Mouse (Mus musculus): ENCODE results near the gene Cdk15.

The Cdk15 gene

DNA sequence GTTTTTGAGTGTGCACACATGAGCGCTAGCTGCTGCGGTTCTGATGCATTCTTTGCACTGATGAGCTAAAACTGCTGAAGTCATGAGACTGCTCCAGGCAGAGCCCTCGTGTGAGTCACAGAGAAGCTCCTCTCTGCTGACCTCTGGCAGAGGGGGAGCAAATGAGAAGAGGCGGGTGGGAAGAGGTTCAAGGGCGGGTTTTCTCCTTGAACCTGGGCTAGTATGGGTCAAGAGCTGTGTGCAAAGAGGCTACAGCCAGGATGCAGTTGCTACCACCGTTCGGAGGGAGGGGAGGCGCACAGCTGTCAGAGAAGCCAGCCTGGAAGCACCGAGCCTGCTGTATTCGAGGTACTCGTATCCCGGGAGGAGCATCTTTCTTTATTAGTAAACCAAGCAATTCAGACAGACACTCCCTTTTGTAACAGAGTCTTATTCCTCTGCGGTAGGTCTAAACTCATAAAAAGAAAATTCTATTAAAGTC, at the start of gene Cdk15:
Gene Cdk15 (plus strand): TSS at position 156 of the 481 bp plus-strand sequence.
- no peak for DNase-seq

GRCm38 (mm10) chr1:59208331-59208730, 48.4 kb upstream of the Cdk15 start:
- no peak for DNase-seq

- DNase-seq: peak; percentile 39
Observed at GRCm38 (mm10) chr1:59211651-59212050, 45.1 kb upstream of the Cdk15 start.

GRCm38 (mm10) chr1:59212076-59212779, 44.5 kb upstream of the Cdk15 start:
- peak; percentile 32 for DNase-seq

DNA sequence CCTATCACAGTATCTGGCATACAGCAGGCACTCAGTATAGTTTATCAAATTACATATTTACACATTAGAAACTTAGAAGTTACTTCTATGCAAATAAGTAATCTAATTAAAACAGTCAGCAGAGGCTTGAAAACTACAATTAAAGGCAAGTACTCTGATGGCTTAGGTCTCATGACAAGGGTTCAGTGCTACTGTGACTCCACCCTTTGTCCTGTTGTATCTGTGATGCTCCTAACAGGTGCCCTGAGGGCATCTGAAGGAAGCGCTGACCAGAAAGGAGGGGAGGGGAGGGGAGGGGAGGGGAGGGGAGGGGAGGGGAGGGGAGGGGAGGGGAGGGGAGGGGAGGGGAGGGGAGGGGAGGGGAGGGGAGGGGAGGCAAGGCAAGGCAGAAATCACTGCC, 43.8 kb upstream of the Cdk15 start:
- no peak for DNase-seq

GRCm38 (mm10) chr1:59215446-59215845, 41.3 kb upstream of the Cdk15 start:
- DNase-seq: no peak

DNA sequence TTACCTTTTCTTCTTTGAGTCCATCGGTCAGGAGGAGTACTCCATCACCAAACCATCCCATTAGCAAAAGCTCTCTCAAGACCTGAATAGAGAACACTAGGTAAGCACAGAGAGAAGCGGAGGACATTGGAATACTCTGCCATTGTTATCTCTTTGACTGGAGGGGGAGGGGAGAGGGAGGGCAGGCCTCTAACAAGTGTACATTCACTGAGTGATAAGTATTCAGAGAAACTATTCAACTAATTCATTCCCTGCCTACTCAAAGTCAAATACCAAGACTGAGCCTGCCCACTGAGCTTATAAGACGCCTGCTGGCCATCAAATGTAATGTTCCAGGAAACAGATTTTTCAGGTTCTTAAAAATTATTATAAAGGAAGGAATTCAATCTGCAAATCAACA, 36.3 kb upstream of the Cdk15 start:
- no peak for DNase-seq

DNA sequence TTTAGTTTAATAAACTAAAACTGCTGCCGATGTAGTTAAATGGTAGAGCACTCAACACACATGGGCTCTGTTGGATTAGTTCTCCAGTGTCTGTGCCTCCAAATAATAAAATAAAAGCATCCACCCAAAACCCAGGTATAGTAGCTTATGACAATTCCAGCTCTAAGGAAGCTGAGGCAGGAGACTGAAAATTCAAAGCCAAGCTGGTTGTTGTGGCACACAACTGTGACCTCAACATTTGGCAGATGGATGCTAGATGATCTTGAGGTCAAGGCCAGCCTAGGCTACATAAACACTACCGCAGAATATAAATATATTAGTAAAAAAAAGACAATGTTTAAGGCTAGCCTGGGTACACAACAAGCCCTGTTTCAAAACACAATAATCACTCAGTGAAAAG, 35.1 kb upstream of the Cdk15 start:
- DNase-seq: no peak

- DNase-seq: no peak
Observed at GRCm38 (mm10) chr1:59222101-59222825, 34.4 kb upstream of the Cdk15 start.

DNA sequence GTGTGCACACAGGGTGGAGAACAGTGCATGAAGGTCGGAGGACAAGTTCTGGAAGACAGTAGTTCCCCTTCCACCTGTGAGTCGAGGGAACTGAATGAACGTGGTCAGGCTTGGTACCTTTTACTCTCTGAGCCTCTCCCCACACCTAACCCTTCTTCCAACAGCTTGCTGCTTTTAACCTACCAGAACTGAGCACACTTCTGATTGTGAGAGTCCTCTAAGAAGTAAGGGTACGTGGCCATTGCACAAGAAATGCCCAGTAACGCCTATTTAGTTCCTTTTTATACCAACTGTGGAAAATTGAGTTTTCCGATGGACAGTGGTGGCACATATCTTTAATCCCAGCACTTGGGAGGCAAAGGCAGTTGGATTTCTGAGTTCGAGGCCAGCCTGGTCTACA, 28.2 kb upstream of the Cdk15 start:
- DNase-seq: no peak

GRCm38 (mm10) chr1:59229187-59229586, 27.5 kb upstream of the Cdk15 start:
- no peak for DNase-seq

- DNase-seq: peak; percentile 99
Observed at GRCm38 (mm10) chr1:59236856-59237441, 19.8 kb upstream of the Cdk15 start, which contains the start of gene Als2. TSS of gene Als2 (minus strand) at chr1:59237231.

GRCm38 (mm10) chr1:59237614-59238211, 19.0 kb upstream of the Cdk15 start:
- DNase-seq: peak; percentile 86

DNA sequence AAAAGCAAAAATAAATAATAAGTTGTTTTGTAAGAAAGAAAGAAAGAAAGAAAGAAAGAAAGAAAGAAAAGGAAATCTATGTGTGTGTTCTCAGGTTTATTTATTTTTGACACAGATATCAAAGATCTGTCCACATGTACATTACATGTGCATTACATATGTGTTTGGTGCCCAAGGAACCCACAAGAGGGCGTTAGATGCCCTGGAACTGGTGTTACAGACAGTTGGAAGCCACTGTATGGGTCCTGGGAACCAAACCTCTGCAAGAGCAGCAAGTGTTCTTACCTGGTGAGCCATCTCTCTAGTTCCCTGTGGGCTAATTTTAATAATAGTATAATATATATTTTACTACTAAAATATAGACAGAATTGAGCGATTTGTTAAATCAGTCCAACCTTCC, 12.9 kb upstream of the Cdk15 start:
- no peak for DNase-seq

GRCm38 (mm10) chr1:59247602-59248001, 9.1 kb upstream of the Cdk15 start:
- peak; percentile 52 for DNase-seq

- DNase-seq: peak; percentile 23
Observed at GRCm38 (mm10) chr1:59252762-59253161, 3.9 kb upstream of the Cdk15 start.

DNA sequence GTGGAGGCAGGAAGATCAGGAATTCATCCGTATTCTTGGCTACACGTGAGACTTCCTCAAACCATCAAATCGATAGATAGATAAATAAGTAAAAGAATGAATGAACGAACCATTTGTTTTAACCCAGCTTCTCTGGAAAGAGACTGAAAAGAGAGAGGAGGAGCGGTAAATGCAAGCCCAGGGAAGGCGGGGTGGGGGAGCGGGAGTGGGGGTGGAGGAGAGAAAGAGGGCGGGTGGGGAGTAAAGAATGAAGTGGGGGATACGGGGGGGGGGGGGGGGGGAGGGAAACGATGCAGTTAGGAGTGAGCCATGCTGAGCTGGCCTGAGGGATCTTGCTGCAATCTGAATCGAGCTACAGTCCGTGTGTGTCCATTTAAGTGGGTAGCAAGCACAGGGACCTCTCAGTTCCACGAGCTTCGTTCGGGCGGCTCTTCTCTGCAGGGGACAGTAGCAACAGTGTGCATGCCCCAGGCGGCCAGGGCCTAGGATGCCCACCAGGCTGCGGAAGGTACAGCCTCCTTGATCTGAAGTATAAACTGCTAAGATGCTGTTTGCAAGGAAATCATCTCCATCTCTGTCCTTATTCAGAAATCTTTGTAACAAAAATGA, 3.3 kb upstream of the Cdk15 start:
- no peak for DNase-seq

- DNase-seq: no peak
Observed at GRCm38 (mm10) chr1:59257736-59258135, 1.0 kb downstream of the Cdk15 start.

GRCm38 (mm10) chr1:59268931-59269330, 12.2 kb downstream of the Cdk15 start:
- DNase-seq: no peak

- DNase-seq: no peak
Observed at GRCm38 (mm10) chr1:59269466-59269865, 12.8 kb downstream of the Cdk15 start.

DNA sequence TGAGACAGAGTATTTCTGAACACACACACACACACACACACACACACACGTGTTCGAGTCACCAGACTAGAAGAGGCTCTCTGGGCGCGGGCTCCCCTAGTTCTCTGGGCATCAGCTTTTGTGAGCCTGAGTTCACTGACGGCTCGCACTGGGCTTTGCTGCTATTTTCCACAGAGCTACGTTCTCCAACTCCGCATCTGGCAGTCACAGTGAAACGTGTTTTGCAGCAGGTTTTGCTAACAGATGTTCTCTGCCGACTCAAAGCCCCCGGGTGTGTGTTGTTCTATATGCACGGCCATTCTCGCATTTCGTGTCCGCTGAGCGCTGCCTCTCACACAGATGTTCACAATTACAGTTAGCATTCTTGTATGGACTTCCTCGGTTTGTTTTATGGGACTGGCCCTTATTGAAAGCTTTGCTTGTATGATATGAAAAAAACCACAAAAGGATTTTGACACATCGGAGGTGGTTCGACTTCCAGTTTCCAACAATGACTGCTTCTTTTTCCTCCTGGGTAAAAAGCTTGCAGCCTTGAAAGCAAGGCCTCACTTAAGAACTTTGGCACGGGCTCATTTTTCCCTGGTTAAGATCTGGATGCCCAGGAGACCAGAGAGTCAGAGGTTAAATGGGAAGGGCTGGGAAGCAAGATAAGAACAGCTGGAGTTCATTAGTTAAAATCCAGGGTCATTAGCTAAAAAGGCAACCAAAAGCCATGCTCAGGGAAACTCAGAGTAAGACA, 13.4 kb downstream of the Cdk15 start:
- DNase-seq: no peak

DNA sequence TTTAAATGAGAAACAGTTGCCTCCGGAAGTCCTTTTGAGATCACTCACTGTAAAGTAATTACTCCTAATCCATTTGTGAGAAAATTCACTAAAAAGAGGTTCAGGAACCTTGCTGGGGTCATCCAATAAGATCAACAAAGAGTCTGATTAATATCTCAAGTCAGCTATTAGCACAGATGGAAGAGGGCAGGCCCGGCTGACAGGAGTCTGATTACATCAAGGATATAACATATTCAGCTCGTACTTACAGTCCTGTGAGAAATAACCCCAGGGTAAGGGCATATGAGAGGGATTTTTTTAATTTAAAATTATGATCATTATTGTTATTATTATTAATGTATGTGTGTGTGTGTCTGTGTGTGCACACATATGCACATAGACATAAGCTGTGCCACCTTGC, 15.5 kb downstream of the Cdk15 start:
- no peak for DNase-seq
